In genomic region chr12:118849996-118850395, GRCm38 (mm10) we compare ENCODE assay signal across 11 mouse cellular contexts. TPM values are rescaled to one million over a fixed set of nuclear protein-coding genes. Genes with fewer than 3 reads are reported as not detected.
DNase-seq lines count a peak whose midpoint lies in the region; ATAC-seq and TF ChIP-seq lines count a peak whose summit lies in the region.
"Had no signal": no experiment of that assay in that cellular context is flagged by ENCODE, and none has a peak within 500 bp of the region (broad histone marks: within the 10 kb centered on the region; RNA-seq: fewer than 3 reads in every experiment).

No protein-coding gene starts in this region.

- H3K9ac ChIP-seq in forebrain, embryonic 13.5 days: peak overlapping the region; percentile 82
- H3K9ac ChIP-seq in limb, embryonic 15.5 days: no peak overlapping the region

- peak; percentile 9; the same call in 1 of the 2 replicates for ATAC-seq in forebrain, embryonic 13.5 days
- ATAC-seq in limb, embryonic 15.5 days (ENCODE audit: insufficient number of reproducible peaks, low FRiP score, low TSS enrichment, low read depth): no peak
- no peak for ATAC-seq in frontal cortex, adult (ENCODE audit: low TSS enrichment)

- no peaks in the 10 kb centered on the region for H3K36me3 ChIP-seq in E14TG2a.4 (ENCODE audit: insufficient read depth, low read length)
- H3K36me3 ChIP-seq in forebrain, embryonic 13.5 days (ENCODE audit: poor library complexity, severe bottlenecking): no peaks in the 10 kb centered on the region
- H3K36me3 ChIP-seq in limb, embryonic 15.5 days: no peaks in the 10 kb centered on the region

- H3K27ac ChIP-seq in forebrain, embryonic 13.5 days: peak overlapping the region; percentile 87; the same call in 1 of the 2 replicates
- H3K27ac ChIP-seq in limb, embryonic 15.5 days: no peak overlapping the region

- H3K4me3 ChIP-seq in E14TG2a.4 (replicated peaks; ENCODE audit: low read length): peak overlapping the region; percentile 81
- H3K4me3 ChIP-seq in forebrain, embryonic 13.5 days: peak overlapping the region; percentile 58
- H3K4me3 ChIP-seq in limb, embryonic 15.5 days: peak overlapping the region; percentile 45

- H3K27me3 ChIP-seq in E14TG2a.4 (ENCODE audit: insufficient read depth, low read length): peaks cover 77% of the 10 kb centered on the region
- H3K27me3 ChIP-seq in forebrain, embryonic 13.5 days: peaks cover 63% of the 10 kb centered on the region
- H3K27me3 ChIP-seq in limb, embryonic 15.5 days: peaks cover 81% of the 10 kb centered on the region

- peak; percentile 65 for DNase-seq in ES-CJ7 (ENCODE audit: low read depth, low spot score)
- DNase-seq in left cerebral cortex, postnatal 25 days (ENCODE audit: low spot score in 2 of 2): no peak
- no peak for DNase-seq in urinary bladder, postnatal 14 days (ENCODE audit: low spot score)
- DNase-seq: kidney, adult 18-20 months; left cerebral cortex, postnatal 4 days; spleen, adult 18-20 months had no signal

- peaks cover 48% of the 10 kb centered on the region for H3K4me1 ChIP-seq in E14TG2a.4 (replicated peaks; ENCODE audit: low read depth, low read length)
- peaks cover 57% of the 10 kb centered on the region for H3K4me1 ChIP-seq in forebrain, embryonic 13.5 days
- peaks cover 37% of the 10 kb centered on the region for H3K4me1 ChIP-seq in limb, embryonic 15.5 days

- intact Hi-C loops in left cerebral cortex, postnatal 25 days (cut with DNase I): loop anchor here (5.0 to 10.0 kb wide), 4 partner anchors 193 to 1043 kb away; partner anchors contain the start of genes Dnah11 and Sp4

- H3K4me2 ChIP-seq in forebrain, embryonic 13.5 days: peak overlapping the region; percentile 73
- no peak overlapping the region for H3K4me2 ChIP-seq in limb, embryonic 15.5 days

- no peak for TF ChIP-seq CTCF in E14TG2a.4 (conservative IDR thresholded peaks at IDR 0.05; ENCODE audit: low read length)

- no peaks in the 10 kb centered on the region for H3K9me3 ChIP-seq in E14TG2a.4 (ENCODE audit: low read length)
- no peaks in the 10 kb centered on the region for H3K9me3 ChIP-seq in forebrain, embryonic 13.5 days (replicated peaks)
- H3K9me3 ChIP-seq in limb, embryonic 15.5 days: no peaks in the 10 kb centered on the region

- under 1% methylated on average over 11 of the region's 11 CpGs for WGBS in forebrain, embryonic 13.5 days
- WGBS in limb, embryonic 15.5 days: 1% methylated on average over 11 of the region's 11 CpGs

RNA-seq across cellular contexts. Expression of gene Sp8, which starts 3.9 kb away (rescaled TPM):
- polyA plus RNA-seq in forebrain, embryonic 13.5 days (2015; fragmentation: Nextera tagmentation; extraction: Ambion mirVana): 16.7 and 17.0 TPM in 2 replicates
- 5.7 and 6.8 TPM in 2 replicates for polyA plus RNA-seq in limb, embryonic 15.5 days (2015; fragmentation: Nextera tagmentation; extraction: Ambion mirVana)
- total RNA-seq in left cerebral cortex, postnatal 25 days (2021): 1 to 10 TPM; 1.7 to 2.5 TPM
- total RNA-seq: gastrocnemius, adult 8-10 months had no signal
